Mouse (Mus musculus) kidney, adult 9 months (tissue): ENCODE results near the gene Smpdl3b.

Source experiments
- DNase-seq: peaks from one replicate; pipeline ENCODE4 v3.0.0; 2022

Smpdl3b gene

DNA sequence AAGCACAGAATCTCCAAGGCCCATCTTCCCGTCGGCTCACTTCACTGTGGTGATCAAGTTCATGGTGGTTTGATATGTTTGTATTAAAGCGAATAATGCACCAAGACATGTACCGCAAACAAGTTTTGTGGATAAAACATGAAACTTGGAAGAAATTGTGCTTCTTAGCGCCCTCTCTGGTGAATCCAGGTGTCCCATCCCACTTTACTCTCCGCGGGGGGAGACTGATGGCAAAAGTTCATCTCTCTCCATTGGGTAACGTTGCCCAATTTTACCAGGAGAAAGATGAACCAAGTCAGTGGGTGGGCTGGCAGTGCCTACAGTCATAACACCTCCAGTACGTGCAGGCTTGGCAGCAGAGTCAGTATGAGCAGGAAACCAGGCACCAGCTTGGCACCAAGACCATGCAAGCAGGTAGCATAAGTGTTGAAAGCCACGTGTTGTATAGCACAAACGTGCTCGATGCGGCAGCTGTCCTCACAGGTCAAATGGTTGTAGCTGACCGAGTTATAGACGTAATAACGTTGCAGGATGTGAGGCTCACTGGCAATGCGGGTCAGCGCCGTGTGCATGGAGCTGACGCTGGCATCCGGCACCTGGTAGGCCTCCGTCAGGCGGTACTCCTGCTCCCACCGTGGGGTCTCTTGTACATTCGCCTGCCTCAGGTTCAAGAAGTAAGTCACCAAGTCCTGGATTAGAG, 23.8 kb downstream of the Smpdl3b start:
- DNase-seq = no peak

DNA sequence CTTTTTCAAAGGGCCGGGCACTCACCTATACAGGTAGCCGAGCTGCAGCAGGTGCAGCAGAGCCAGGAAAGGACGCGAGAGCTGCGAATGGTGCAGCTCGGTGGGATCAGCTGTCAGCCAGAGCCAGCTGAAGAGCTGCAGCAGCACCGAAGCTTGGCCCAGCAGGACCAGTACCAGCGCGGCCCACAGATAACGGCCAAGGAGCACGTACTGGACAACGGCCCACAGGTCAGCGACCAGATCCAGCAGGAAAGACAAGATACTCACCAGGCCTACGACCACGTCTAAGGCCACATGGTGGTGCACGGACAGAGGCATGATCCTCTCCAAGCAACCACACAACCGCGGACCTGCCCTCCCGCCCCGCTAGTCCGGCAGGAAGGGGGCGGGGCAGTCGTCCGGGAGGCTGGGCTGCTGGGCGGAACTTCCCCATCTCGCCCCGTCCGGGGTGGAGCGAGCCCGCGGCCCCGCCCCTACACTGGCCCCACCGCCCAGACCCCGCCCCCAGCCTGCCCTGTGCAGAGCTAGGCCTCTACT, 24.8 kb downstream of the Smpdl3b start, which contains the start of gene Xkr8:
Xkr8 (minus strand) TSS at position 399 of the 537 bp plus-strand sequence.
- peak; percentile 92 for DNase-seq

DNA sequence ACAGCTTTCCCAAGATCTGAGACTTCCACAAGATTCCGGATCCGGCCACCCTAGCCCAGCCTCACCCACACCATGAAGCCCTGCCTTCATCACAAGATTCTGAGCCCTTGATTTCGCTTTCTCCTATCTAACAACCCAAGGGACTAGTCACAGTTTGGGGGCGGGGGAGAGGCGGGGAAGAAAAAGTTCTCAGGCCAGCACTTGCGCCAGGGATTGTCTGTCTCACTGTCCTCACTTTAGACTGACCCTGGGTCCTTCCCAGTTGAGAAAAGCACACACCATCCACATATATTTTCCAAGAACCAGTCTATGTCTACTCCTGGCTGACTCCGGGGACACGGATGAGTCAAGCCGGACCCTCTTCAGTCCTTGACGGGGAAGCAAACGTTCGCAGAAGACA, 25.4 kb downstream of the Smpdl3b start:
- no peak for DNase-seq

DNA sequence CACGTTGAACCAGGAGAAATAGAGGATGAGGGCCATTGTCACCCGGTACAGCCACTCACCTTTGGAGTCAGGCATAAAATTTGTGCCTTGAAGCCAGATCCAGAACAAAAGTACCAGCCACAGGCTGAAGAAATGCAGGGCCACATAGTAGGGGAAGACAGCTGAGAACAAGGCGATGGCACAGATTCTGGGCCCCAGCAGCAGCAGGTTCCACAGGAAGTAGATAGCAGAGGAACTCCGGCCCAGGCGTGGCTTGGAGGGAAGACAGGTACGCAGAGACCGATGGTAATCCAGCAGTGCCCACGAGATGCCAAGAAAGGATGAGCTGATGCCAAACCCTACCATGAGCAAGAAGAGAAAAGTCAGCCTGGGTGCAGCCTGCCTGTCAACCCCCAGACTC, 28.8 kb downstream of the Smpdl3b start:
- DNase-seq = no peak

DNA sequence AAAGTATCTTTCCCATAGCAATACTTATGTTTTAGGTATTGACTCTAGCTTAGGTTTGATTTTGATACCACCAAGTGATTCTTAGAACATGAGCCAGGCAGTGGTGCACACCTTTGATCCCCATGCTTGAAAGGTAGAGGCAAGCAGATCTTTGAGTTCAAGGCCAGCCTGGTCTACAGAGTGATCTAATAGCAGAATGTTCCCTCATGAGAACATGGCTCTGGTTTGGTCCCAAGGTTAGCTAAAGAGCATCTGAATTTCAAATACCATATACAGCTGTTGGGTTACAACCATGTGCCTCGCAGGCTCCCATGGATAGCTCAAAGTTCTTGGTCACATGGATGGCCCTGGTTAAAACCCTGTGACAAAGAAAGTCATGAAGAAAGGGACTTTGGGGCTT, 38.8 kb downstream of the Smpdl3b start:
- no peak for DNase-seq

- no peak for DNase-seq
Measured at GRCm38 (mm10) chr4:132713181-132713580, 43.9 kb downstream of the Smpdl3b start.

DNA sequence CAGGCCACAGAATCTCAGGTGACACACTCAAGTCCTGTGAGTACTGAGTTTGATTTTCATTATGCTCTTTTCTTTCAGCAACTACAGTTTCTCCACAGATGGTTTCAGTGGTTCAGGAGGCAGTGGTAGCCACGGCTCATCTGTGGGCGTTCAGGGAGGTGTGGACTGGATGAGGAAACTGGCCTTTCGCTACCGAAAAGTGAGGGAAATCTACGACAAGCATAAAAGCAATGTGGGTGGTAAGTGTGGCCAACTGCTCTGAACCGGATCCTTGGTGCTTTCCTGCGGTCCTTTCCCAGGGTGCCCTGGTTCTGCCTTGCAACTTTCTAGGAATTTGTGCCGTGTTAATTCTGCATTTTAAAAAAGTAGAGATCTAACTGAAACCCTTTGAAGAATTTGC, 50.2 kb downstream of the Smpdl3b start:
- no peak for DNase-seq

DNA sequence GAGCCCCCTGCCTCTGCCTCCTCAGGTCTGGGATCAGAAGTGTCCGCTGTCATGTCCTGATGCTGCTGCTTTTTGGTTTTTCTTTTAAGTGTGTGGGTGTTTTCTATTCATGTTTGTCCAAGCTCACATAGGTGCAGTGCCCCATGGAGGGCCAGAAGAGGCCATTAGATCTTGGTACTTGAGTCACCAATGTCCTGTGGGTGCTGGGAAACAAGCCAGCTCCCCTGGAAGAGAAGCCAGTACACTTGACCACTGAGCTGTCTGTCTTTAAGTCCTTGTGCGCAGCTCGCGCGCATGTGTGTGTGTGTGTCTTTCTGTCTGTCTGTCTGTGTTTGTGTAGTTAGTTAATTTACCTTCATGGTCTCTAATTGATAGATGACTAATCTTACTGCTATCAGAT, 55.0 kb downstream of the Smpdl3b start:
- no peak for DNase-seq

DNA sequence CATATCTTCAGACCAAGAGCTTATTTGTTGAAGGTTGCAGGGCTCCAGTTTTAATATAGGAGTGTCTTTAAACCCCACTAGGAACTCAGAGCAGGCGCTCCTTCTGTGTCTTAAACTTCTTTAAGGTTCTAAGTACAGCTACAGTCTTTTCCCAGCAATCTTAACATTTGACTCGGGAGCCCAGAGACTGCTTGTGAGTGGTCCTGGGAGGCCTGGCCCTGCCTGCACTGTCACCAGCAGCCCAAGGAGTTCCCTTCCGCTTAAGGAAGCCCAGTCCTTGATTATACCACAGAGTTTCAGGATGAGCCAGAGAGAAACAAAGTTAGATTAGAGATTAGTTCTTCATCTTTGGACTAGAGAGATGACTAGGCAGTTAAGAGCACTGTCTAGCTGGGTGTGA, 63.7 kb downstream of the Smpdl3b start:
- no peak for DNase-seq

- DNase-seq = no peak
Measured at GRCm38 (mm10) chr4:132689634-132690033, 67.4 kb downstream of the Smpdl3b start.
